Mouse (Mus musculus): ENCODE results near the gene Magi1.
A peak's percentile ranks its signal among the peaks of the same experiment; 100 is the strongest.

The Magi1 gene

GRCm38 (mm10) chr6:94200910-94201309, 82.8 kb downstream of the Magi1 start:
- no peak for DNase-seq (ENCODE audit: low spot score)

GRCm38 (mm10) chr6:94199696-94200095, 84.0 kb downstream of the Magi1 start:
- no peak for DNase-seq (ENCODE audit: low spot score)

GRCm38 (mm10) chr6:94197831-94198230, 85.9 kb downstream of the Magi1 start:
- no peak for DNase-seq (ENCODE audit: low spot score)

- no peak for DNase-seq (ENCODE audit: low spot score)
Measured at GRCm38 (mm10) chr6:94195303-94195911, 88.3 kb downstream of the Magi1 start.

GRCm38 (mm10) chr6:94190830-94191229, 92.9 kb downstream of the Magi1 start:
- DNase-seq (ENCODE audit: low spot score), result no peak

GRCm38 (mm10) chr6:94189379-94189778, 94.3 kb downstream of the Magi1 start:
- DNase-seq (ENCODE audit: low spot score), result no peak

- no peak for DNase-seq (ENCODE audit: low spot score)
Measured at GRCm38 (mm10) chr6:94186628-94187319, 96.9 kb downstream of the Magi1 start.

GRCm38 (mm10) chr6:94184268-94184667, 99.4 kb downstream of the Magi1 start:
- no peak for DNase-seq (ENCODE audit: low spot score)

- peak; percentile 44 for DNase-seq (ENCODE audit: low spot score)
Measured at GRCm38 (mm10) chr6:94183354-94183851, 100.3 kb downstream of the Magi1 start.

GRCm38 (mm10) chr6:94181673-94182255, 102.0 kb downstream of the Magi1 start:
- no peak for DNase-seq (ENCODE audit: low spot score)

GRCm38 (mm10) chr6:94180331-94181150, 103.2 kb downstream of the Magi1 start:
- no peak for DNase-seq (ENCODE audit: low spot score)

GRCm38 (mm10) chr6:94177559-94177958, 106.2 kb downstream of the Magi1 start:
- no peak for DNase-seq (ENCODE audit: low spot score)

GRCm38 (mm10) chr6:94176705-94177104, 107.0 kb downstream of the Magi1 start:
- DNase-seq (ENCODE audit: low spot score), result no peak

GRCm38 (mm10) chr6:94171250-94171649, 112.5 kb downstream of the Magi1 start:
- no peak for DNase-seq (ENCODE audit: low spot score)

GRCm38 (mm10) chr6:94169581-94170194, 114.0 kb downstream of the Magi1 start:
- no peak for DNase-seq (ENCODE audit: low spot score)

- DNase-seq (ENCODE audit: low spot score), result no peak
Measured at GRCm38 (mm10) chr6:94165951-94166350, 117.8 kb downstream of the Magi1 start.

- DNase-seq (ENCODE audit: low spot score), result no peak
Measured at GRCm38 (mm10) chr6:94164753-94165536, 118.8 kb downstream of the Magi1 start.

GRCm38 (mm10) chr6:94163325-94163995, 120.3 kb downstream of the Magi1 start:
- DNase-seq (ENCODE audit: low spot score), result no peak

GRCm38 (mm10) chr6:94162918-94163317, 120.8 kb downstream of the Magi1 start:
- DNase-seq (ENCODE audit: low spot score), result no peak

GRCm38 (mm10) chr6:94159256-94159655, 124.5 kb downstream of the Magi1 start:
- DNase-seq (ENCODE audit: low spot score), result no peak
